Mouse (Mus musculus): Measurements from ENCODE around the gene Krt8.

Gene Krt8

DNA sequence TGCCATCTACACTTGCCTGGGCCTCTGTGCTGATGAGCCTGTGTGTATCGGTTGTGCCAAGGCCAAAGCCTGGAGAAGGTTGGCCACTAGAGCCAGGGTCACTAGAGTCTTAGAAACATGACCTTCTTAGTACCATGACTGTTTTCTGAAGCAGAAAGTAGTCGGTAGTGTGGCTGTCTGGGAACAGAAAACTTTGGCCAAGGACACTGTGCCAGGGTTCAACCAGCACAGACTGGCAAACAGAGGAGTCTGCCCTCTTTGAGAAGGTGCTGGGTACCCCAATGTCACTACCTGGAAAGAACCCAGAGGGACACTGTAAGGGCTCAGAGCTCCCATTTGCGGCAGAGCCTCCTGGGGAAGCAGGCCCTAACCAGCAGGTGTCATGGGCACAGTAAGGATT, 27.6 kb downstream of the Krt8 start:
- in situ Hi-C loops (cut with MboI), result no loop called here

DNA sequence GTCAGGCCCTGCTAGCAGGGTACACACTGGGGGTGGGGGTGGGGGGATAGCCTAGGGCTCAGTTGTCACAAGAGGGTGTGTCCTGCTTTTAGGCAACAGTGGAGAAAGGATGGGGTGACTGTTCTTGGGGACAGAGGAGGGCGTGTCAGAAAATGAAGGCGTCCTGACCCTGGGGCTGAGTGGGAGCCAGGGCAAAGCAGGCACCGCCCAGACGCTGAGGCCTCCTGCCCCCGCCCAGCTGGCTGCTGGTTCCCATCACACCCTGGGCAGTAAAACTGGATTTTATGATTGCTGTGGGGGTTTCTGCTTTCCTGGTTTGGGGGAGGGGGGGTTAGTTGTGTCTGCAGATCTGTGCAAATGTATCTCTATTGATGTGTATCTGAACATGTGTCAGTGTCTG, 28.3 kb downstream of the Krt8 start:
- in situ Hi-C loops (cut with MboI), result no loop called here

DNA sequence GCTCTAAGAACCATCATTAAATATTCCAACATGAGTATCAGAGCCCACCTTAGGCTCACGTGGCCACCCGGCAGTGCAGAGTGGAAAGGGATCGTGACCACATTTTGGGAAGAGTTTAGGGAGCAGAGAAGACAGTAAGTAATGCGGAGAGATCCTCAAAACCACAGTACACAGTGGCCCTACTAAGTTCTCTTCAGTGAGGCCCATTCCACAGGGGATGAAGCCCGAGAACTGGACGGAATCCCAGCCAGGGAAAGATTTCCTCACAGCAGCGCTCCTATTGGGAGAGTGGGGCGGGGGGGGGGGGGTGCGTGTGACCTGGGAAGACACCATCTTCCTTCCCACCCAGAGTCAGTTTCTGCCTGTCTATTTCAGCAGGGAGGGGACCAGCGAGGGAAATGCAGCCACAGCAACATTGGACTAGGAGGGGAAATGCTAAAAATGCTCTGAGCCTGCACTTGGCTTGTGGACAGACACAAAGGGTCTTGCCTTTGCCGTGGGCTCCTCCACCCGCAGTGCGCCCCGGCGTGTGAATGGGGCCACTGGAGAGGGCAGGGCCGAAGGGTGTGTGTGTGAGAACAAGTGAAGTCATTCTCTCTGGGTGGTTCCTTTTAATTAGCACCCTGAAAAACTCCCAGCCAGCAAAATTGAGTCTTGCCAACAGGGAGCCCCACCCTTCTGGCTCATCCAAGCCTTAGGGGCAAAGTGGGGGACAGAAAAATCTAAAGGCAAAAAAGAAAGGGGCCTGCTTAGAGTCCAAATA, 30.0 kb downstream of the Krt8 start:
- in situ Hi-C loops (cut with MboI), result no loop called here

DNA sequence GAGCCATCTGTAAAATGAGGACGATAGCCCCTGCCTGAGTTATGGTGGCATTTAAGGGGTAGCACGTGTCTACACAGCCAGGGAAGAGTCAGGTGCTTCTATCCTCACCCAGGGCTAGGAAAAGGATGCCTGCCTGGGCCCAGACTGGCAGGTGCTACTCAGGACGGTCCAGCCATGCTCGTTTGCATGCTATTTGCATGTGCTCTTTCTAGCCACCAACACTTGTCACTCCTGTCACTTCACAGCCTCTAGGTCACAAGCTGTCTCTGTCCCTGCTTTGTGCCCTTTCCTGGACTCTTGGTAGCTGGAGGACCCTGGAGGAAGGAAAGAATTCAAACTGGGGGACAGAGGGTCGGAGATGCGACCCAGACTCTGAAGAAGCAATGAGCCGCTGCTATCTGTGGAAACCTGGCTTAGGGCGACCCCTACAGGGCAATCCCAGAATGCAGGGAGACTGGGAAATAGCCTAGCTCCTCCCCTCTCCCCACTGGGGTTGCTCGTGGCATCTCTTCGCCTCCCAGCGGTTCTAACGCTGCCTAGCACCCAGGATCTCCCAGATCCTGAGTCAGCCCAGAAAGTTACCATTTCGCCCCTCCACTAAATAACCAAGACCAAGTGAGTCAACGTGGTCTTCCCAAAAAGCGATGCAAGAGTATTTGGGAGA, 30.7 kb downstream of the Krt8 start:
- in situ Hi-C loops (cut with MboI), result no loop called here

DNA sequence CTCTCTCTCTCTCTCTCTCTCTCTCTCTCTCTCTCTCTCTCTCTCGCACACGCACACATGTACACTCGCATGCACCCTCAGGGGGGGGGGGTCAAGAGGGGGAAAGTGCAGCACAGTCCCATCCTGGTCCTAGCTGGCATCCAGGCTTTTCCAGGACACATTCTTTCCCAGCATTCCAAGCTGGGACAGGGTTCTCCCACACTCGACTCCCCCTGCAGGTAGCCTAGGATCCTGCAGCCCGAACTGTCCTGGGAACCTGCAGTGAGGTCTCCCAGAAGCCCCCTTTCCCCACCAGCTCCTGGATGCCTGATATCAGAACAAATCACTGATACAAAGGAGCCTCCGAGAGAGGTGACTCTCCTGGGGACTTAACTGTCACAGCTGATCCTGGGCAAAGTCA, 33.7 kb downstream of the Krt8 start:
- in situ Hi-C loops (cut with MboI), result no loop called here

DNA sequence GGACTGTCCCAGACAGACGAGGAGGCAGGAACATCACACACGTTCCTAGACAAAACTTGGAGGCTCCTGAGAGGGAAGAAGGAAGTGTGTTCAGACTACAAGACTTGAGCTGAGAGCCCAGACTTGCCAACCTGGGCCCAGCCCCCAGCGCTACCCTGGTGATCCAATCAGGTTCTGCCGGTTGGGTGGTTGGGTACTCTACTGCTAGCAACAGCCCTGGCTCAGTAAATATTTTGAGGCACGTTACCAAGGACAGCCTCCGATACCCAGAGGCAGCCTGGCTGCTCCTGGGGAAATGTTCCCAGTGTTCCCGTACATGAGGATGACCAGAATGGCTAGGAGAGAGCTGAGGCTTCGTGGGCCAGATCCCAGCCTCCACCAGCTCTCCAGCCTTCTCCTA, 37.5 kb downstream of the Krt8 start:
- in situ Hi-C loops (cut with MboI), result no loop called here

DNA sequence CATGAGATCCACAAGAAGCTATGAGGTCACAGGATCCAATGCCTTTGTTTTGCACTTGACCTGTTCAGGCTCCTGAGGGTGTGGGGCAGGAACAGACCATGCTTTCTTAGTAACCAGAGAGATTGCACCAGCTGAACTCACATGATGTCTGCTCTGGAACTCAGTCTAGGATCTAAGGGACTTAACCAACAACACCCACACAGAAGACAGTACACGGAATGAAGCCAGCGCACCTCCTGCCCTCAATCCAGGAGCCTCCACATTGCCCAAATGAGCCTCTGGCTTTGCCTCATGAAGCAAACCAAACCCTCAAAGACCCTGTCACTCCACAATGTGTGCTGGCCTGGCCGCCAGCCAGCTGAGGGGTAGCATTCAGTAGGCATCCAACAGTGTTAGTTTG, 45.4 kb downstream of the Krt8 start:
- in situ Hi-C loops (cut with MboI), result no loop called here

DNA sequence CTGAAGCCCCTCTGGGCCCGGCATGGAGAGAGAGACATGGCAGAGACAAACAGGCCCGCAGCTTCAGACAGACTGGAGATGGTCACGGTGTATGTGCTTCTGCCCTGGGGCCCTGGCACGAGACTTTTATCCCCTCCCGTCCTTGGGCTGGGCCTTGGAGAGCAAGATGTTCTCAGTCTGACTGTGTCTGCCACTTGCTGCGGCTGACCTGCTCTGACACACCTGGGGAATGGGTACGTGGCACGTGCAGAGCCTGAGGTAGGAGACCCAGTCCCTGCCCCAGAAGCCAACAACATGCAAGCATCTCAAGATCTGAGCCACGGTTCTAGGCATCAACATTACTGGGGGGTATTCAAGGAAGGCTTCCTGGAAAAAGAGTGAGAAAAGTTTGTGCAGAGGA, 50.1 kb downstream of the Krt8 start, which contains the start of gene Krt78:
Krt78 (minus strand) TSS at position 101 of the 400 bp plus-strand sequence.
- in situ Hi-C loops (cut with MboI), result no loop called here

DNA sequence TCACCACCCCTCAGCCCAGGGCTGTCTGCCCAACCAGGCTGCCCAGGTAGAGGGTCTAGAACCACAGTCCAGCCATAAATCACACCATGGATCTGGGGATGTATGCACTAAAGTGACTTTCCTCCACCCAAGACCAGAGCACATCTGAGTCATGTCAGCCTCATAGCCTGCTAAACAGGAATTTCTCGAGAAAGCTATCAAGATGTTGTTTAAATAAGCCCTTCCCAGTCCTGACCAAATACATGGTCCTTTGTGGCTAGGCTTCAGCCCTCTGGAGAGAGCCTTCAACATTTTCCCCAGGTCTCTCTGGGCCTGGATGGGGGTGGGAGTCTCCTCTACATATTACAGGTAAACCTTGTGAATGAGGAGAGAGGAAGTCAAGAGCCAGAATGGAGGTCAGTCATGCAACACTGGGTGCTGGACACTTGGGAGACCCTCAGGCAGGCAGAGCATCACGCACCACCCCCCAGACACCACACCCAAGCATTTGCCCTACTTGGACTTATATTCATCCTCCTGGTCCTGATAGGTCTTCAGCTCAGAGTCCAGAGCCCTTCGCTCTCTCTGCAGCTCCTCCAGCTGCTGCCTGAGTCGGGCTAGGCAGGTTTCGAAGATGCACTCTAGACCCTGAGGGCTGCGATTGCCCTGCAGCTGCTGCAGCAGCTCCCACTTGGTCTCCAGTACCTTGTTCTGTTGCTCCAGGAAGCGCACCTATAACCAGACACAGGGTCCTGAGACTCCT, 51.4 kb downstream of the Krt8 start:
- in situ Hi-C loops (cut with MboI), result no loop called here
